Comparison of ENCODE assay signal across 1 mouse cellular context in genomic region chr2:118972687-118973376, GRCm38 (mm10).
TF ChIP-seq lines count a peak whose summit lies in the region.

No protein-coding gene starts in this region.

TF ChIP-seq in MEL, 35 proteins besides CTCF, POLR2A, EP300 and RAD21 (continued from another document):
- TF ChIP-seq CHD1 (IDR thresholded peaks at IDR 0.05; ENCODE audit: low read depth, low read length) (no peak), USF2 (IDR thresholded peaks at IDR 0.05; ENCODE audit: borderline replicate concordance in 1 of 2, insufficient read depth in 1 of 2, low read depth in 1 of 2, low read length in 2 of 2) (no peak), ZKSCAN1 (IDR thresholded peaks at IDR 0.05; ENCODE audit: low read depth, low read length) (no peak), MYB (IDR thresholded peaks at IDR 0.05; ENCODE audit: low read depth, low read length) (no peak), USF1 (IDR thresholded peaks at IDR 0.05; ENCODE audit: low read depth, low read length) (0 out of 2 replicates have a peak, but pooled peaks have one; percentile 16), SMC3 (IDR thresholded peaks at IDR 0.05; ENCODE audit: low read depth, low read length) (peak; percentile 73), POLR2AphosphoS5 (IDR thresholded peaks at IDR 0.05; ENCODE audit: borderline replicate concordance, low read depth, low read length) (no peak), TCF12 (IDR thresholded peaks at IDR 0.05; ENCODE audit: low read depth, low read length) (peak; percentile 44), TAL1 (IDR thresholded peaks at IDR 0.05; ENCODE audit: low read length) (no peak), UBTF (IDR thresholded peaks at IDR 0.05; ENCODE audit: borderline replicate concordance, insufficient read depth, low read depth, low read length) (peak; percentile 95)
